Mouse (Mus musculus) embryo, embryonic 10.5 days (tissue): ENCODE data around the gene Per2.

Experiments
- DNase-seq: peaks from one replicate; pipeline ENCODE4 v3.0.0-alpha.2; 2015; ENCODE audit warnings: low spot score

Per2 gene

GRCm38 (mm10) chr1:91434905-91435304 lies 24.2 kb downstream of the Per2 start:
- no peak for DNase-seq

GRCm38 (mm10) chr1:91430761-91431160 lies 28.4 kb downstream of the Per2 start:
- DNase-seq = no peak

- no peak for DNase-seq
Observed at GRCm38 (mm10) chr1:91429212-91429611, 29.9 kb downstream of the Per2 start.

- peak; percentile 89 for DNase-seq
Observed at GRCm38 (mm10) chr1:91428614-91429013, 30.5 kb downstream of the Per2 start.

GRCm38 (mm10) chr1:91426397-91426796 lies 32.7 kb downstream of the Per2 start:
- no peak for DNase-seq

- DNase-seq = no peak
Observed at GRCm38 (mm10) chr1:91420601-91421065, 38.5 kb downstream of the Per2 start.

GRCm38 (mm10) chr1:91419862-91420600 lies 39.1 kb downstream of the Per2 start:
- DNase-seq = no peak

- no peak for DNase-seq
Observed at GRCm38 (mm10) chr1:91417991-91418390, 41.1 kb downstream of the Per2 start.

- no peak for DNase-seq
Observed at GRCm38 (mm10) chr1:91415311-91415710, 43.8 kb downstream of the Per2 start.

GRCm38 (mm10) chr1:91414903-91415302 lies 44.2 kb downstream of the Per2 start:
- peak; percentile 15 for DNase-seq

GRCm38 (mm10) chr1:91413898-91414594 lies 45.1 kb downstream of the Per2 start, which contains the start of gene Hes6:
Gene Hes6 (minus strand): TSS chr1:91414038.
- DNase-seq = peak; percentile 87

GRCm38 (mm10) chr1:91413536-91413897 lies 45.6 kb downstream of the Per2 start:
- no peak for DNase-seq

- DNase-seq = peak; percentile 98
Observed at GRCm38 (mm10) chr1:91413030-91413506, 46.1 kb downstream of the Per2 start.

GRCm38 (mm10) chr1:91412286-91413029 lies 46.7 kb downstream of the Per2 start:
- peak; percentile 28 for DNase-seq

- DNase-seq = no peak
Observed at GRCm38 (mm10) chr1:91411631-91412285, 47.4 kb downstream of the Per2 start.

GRCm38 (mm10) chr1:91407819-91408218 lies 51.3 kb downstream of the Per2 start:
- DNase-seq = no peak

- DNase-seq = no peak
Observed at GRCm38 (mm10) chr1:91405406-91406169, 53.5 kb downstream of the Per2 start.

- no peak for DNase-seq
Observed at GRCm38 (mm10) chr1:91404976-91405375, 54.1 kb downstream of the Per2 start.

GRCm38 (mm10) chr1:91398260-91399062 lies 60.7 kb downstream of the Per2 start, which contains the start of gene Ilkap:
Gene Ilkap (minus strand): TSS chr1:91398815.
- peak; percentile 92 for DNase-seq

GRCm38 (mm10) chr1:91397927-91398259 lies 61.2 kb downstream of the Per2 start:
- no peak for DNase-seq
